Mouse (Mus musculus): ENCODE measurements around the gene Olfr165. TPM values are rescaled to one million over a fixed set of nuclear protein-coding genes. Genes with fewer than 3 reads are reported as not detected.
"Not testable (repeated sequence)": the region's sequence is repeated elsewhere in the genome, so short reads cannot be mapped to it uniquely, and the experiment has no call there.

The Olfr165 gene
- total RNA-seq (2012; rRNA removed) = not detected in 2 replicates

GRCm38 (mm10) chr16:19423034-19423433, at the start of gene Olfr165:
TSS of gene Olfr165 (minus strand) at chr16:19423134.
- Histone ChIP-seq H3K36me3 (ENCODE audit: control insufficient read depth, insufficient read depth, low read length, poor library complexity, severe bottlenecking) (no peaks in the 10 kb centered on the region), H3K27ac (ENCODE audit: insufficient read depth, low read depth, low read length, poor library complexity, severe bottlenecking) (no peak within 1 kb of the TSS), H3K9me3 (ENCODE audit: control insufficient read depth, insufficient read depth, low read depth, low read length) (no peaks in the 10 kb centered on the region), H3K4me3 (ENCODE audit: insufficient read depth in 1 of 2, low read depth in 1 of 2, low read length in 2 of 2, poor library complexity in 1 of 2, severe bottlenecking in 1 of 2) (no peak within 1 kb of the TSS), H3K9ac (ENCODE audit: insufficient read depth, low read depth, low read length, poor library complexity, severe bottlenecking) (no peak within 1 kb of the TSS), H3K4me1 (ENCODE audit: control insufficient read depth in 2 of 2, insufficient read depth in 2 of 2, low read length in 2 of 2, poor library complexity in 1 of 2) (no peaks in the 10 kb centered on the region)
- in situ Hi-C loops (cut with MboI; ENCODE audit: low sequenced_read_pairs in 2 of 2, unreplicated experiment in 2 of 2) = no loop called here
- TF ChIP-seq ZNF384 (IDR thresholded peaks at IDR 0.05; ENCODE audit: low read depth, low read length) = no peak
- TF ChIP-seq ZC3H11A (IDR thresholded peaks at IDR 0.05; ENCODE audit: borderline replicate concordance, low read depth, low read length) = no peak
- no peak for DNase-seq (ENCODE audit: low read depth, low spot score)

DNA sequence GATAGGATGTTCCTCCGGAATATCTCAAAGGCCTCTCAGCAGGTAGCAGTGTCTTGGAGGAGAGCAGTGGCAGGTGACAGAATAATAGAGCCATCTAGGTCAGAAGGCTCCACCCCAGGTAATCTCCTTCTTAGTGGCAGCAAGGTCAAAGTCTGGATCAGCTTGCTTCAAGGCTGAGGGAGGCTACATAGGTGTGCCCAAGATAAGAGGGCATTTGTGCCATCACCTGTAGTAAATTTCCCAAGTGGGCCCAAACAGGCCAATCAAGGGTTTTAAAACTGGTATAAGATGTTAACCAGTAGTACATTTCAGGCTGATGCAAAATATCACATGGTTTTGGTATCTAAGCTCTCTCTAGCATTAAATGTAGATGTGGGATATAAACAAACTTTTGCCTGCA, 41.4 kb upstream of the Olfr165 start:
- in situ Hi-C loops (cut with MboI; ENCODE audit: low sequenced_read_pairs in 2 of 2, unreplicated experiment in 2 of 2) = no loop called here
- TF ChIP-seq MAFK (IDR thresholded peaks at IDR 0.05; ENCODE audit: insufficient read depth, low read depth, low read length) (no peak), ZNF384 (IDR thresholded peaks at IDR 0.05; ENCODE audit: low read depth, low read length) (no peak), CHD2 (IDR thresholded peaks at IDR 0.05; ENCODE audit: low read depth, low read length) (no peak), HCFC1 (IDR thresholded peaks at IDR 0.05; ENCODE audit: borderline replicate concordance, insufficient read depth, low read length) (no peak), ZC3H11A (IDR thresholded peaks at IDR 0.05; ENCODE audit: borderline replicate concordance, low read depth, low read length) (no peak)
- Histone ChIP-seq H3K27ac (ENCODE audit: insufficient read depth, low read depth, low read length, poor library complexity, severe bottlenecking) (no peak overlapping the region), H3K9ac (ENCODE audit: insufficient read depth, low read depth, low read length, poor library complexity, severe bottlenecking) (no peak overlapping the region), H3K4me1 (ENCODE audit: control insufficient read depth in 2 of 2, insufficient read depth in 2 of 2, low read length in 2 of 2, poor library complexity in 1 of 2) (no peaks in the 10 kb centered on the region), H3K4me3 (ENCODE audit: insufficient read depth in 1 of 2, low read depth in 1 of 2, low read length in 2 of 2, poor library complexity in 1 of 2, severe bottlenecking in 1 of 2) (no peak overlapping the region), H3K9me3 (ENCODE audit: control insufficient read depth, insufficient read depth, low read depth, low read length) (no peaks in the 10 kb centered on the region), H3K36me3 (ENCODE audit: control insufficient read depth, insufficient read depth, low read length, poor library complexity, severe bottlenecking) (0 out of 2 replicates have a peak, but pooled peaks cover 2% of the 10 kb centered on the region)
- no peak for DNase-seq (ENCODE audit: low read depth, low spot score)

- H3K4me1 ChIP-seq (ENCODE audit: control insufficient read depth in 2 of 2, insufficient read depth in 2 of 2, low read length in 2 of 2, poor library complexity in 1 of 2); H3K9me3 ChIP-seq (ENCODE audit: control insufficient read depth, insufficient read depth, low read depth, low read length); in situ Hi-C loops (cut with MboI; ENCODE audit: low sequenced_read_pairs in 2 of 2, unreplicated experiment in 2 of 2); H3K36me3 ChIP-seq (ENCODE audit: control insufficient read depth, insufficient read depth, low read length, poor library complexity, severe bottlenecking); H3K4me3 ChIP-seq (ENCODE audit: insufficient read depth in 1 of 2, low read depth in 1 of 2, low read length in 2 of 2, poor library complexity in 1 of 2, severe bottlenecking in 1 of 2); DNase-seq (ENCODE audit: low read depth, low spot score); H3K9ac ChIP-seq (ENCODE audit: insufficient read depth, low read depth, low read length, poor library complexity, severe bottlenecking): not testable (repeated sequence)
- H3K27ac ChIP-seq (ENCODE audit: insufficient read depth, low read depth, low read length, poor library complexity, severe bottlenecking) = peak overlapping the region; percentile 60; the same call in 1 of the 2 replicates
Observed at GRCm38 (mm10) chr16:19458741-19459140, 35.8 kb upstream of the Olfr165 start.

GRCm38 (mm10) chr16:19387984-19388383, 35.0 kb downstream of the Olfr165 start:
- no peak overlapping the region for H3K9ac ChIP-seq (ENCODE audit: insufficient read depth, low read depth, low read length, poor library complexity, severe bottlenecking)
- H3K36me3 ChIP-seq (ENCODE audit: control insufficient read depth, insufficient read depth, low read length, poor library complexity, severe bottlenecking) = no peaks in the 10 kb centered on the region
- in situ Hi-C loops (cut with MboI; ENCODE audit: low sequenced_read_pairs in 2 of 2, unreplicated experiment in 2 of 2) = no loop called here
- H3K4me1 ChIP-seq (ENCODE audit: control insufficient read depth in 2 of 2, insufficient read depth in 2 of 2, low read length in 2 of 2, poor library complexity in 1 of 2) = no peaks in the 10 kb centered on the region
- H3K9me3 ChIP-seq (ENCODE audit: control insufficient read depth, insufficient read depth, low read depth, low read length) = no peaks in the 10 kb centered on the region
- H3K27ac ChIP-seq (ENCODE audit: insufficient read depth, low read depth, low read length, poor library complexity, severe bottlenecking) = no peak overlapping the region
- no peak overlapping the region for H3K4me3 ChIP-seq (ENCODE audit: insufficient read depth in 1 of 2, low read depth in 1 of 2, low read length in 2 of 2, poor library complexity in 1 of 2, severe bottlenecking in 1 of 2)
- DNase-seq (ENCODE audit: low read depth, low spot score) = no peak
- TF ChIP-seq HCFC1 (IDR thresholded peaks at IDR 0.05; ENCODE audit: borderline replicate concordance, insufficient read depth, low read length) = no peak
- no peak; the same call in 1 of the 2 replicates for TF ChIP-seq ZC3H11A (IDR thresholded peaks at IDR 0.05; ENCODE audit: borderline replicate concordance, low read depth, low read length)
- no peak for TF ChIP-seq MAFK (IDR thresholded peaks at IDR 0.05; ENCODE audit: insufficient read depth, low read depth, low read length)
- no peak for TF ChIP-seq ZNF384 (IDR thresholded peaks at IDR 0.05; ENCODE audit: low read depth, low read length)
- TF ChIP-seq CHD2 (IDR thresholded peaks at IDR 0.05; ENCODE audit: low read depth, low read length) = no peak

Other genes with a start within 250 kb of the Olfr165 start
- not detected in 2 replicates for gene Olfr164, start 109.1 kb downstream of the Olfr165 start, total RNA-seq (2012; rRNA removed)
- gene Olfr166, start 60.6 kb upstream of the Olfr165 start, total RNA-seq (2012; rRNA removed) = 0.05 TPM in 1 of 2 replicates, not detected in the other
- gene Olfr167, start 99.1 kb upstream of the Olfr165 start, total RNA-seq (2012; rRNA removed) = not detected in 2 replicates
- gene Olfr168, start 112.4 kb upstream of the Olfr165 start, total RNA-seq (2012; rRNA removed) = not detected in 2 replicates
- gene Olfr169, start 148.7 kb upstream of the Olfr165 start, total RNA-seq (2012; rRNA removed) = not detected in 2 replicates
- gene Olfr170, start 188.7 kb upstream of the Olfr165 start, total RNA-seq (2012; rRNA removed) = not detected in 2 replicates
- gene Olfr171, start 206.8 kb upstream of the Olfr165 start, total RNA-seq (2012; rRNA removed) = not detected in 2 replicates